ENCODE assay signal across 10 mouse cellular contexts in genomic region chr5:117000770-117001201, GRCm38 (mm10).
DNase-seq lines count a peak whose midpoint lies in the region; ATAC-seq and TF ChIP-seq lines count a peak whose summit lies in the region.
"Had no signal": no experiment of that assay in that cellular context is flagged by ENCODE, and none has a peak within 500 bp of the region (broad histone marks: within the 10 kb centered on the region; RNA-seq: fewer than 3 reads in every experiment).

No protein-coding gene starts in this region.

- TF ChIP-seq POLR2A in brain, embryonic 14.5 days (IDR thresholded peaks at IDR 0.05; ENCODE audit: borderline replicate concordance, extremely low read depth, insufficient read depth, insufficient read length, poor library complexity, severe bottlenecking): no peak

- 28% methylated on average over 20 of the region's 20 CpGs for whole genome bisulfite sequencing in hindbrain, embryonic 16.5 days
- 88% methylated on average over 20 of the region's 20 CpGs for WGBS in limb, embryonic 10.5 days

- no peak for TF ChIP-seq CTCF in brain, embryonic 14.5 days (IDR thresholded peaks at IDR 0.05; ENCODE audit: borderline replicate concordance, extremely low read depth, insufficient read depth, insufficient read length)

- H3K9me3 ChIP-seq in hindbrain, embryonic 16.5 days (ENCODE audit: control insufficient read depth, low read length): no peaks in the 10 kb centered on the region
- no peaks in the 10 kb centered on the region for H3K9me3 ChIP-seq in limb, embryonic 10.5 days (replicated peaks)

- no peaks in the 10 kb centered on the region for H3K36me3 ChIP-seq in hindbrain, embryonic 16.5 days (ENCODE audit: control insufficient read depth, insufficient read depth, low read length)
- H3K36me3 ChIP-seq in limb, embryonic 10.5 days: no peaks in the 10 kb centered on the region
- H3K36me3 ChIP-seq: G1E had no signal

- H3K4me3 ChIP-seq in hindbrain, embryonic 16.5 days (ENCODE audit: low read length): no peak overlapping the region
- no peak overlapping the region for H3K4me3 ChIP-seq in limb, embryonic 10.5 days

- peak overlapping the region; percentile 39 for H3K4me2 ChIP-seq in hindbrain, embryonic 16.5 days (ENCODE audit: low read length)

- peaks cover 7% of the 10 kb centered on the region for H3K4me1 ChIP-seq in hindbrain, embryonic 16.5 days (ENCODE audit: control insufficient read depth, insufficient read depth, low read depth, low read length)
- H3K4me1 ChIP-seq in limb, embryonic 10.5 days: no peaks in the 10 kb centered on the region

- peak overlapping the region; percentile 39 for H3K9ac ChIP-seq in hindbrain, embryonic 16.5 days (ENCODE audit: low read depth, low read length)

- peak overlapping the region; percentile 61; the same call in 1 of the 2 replicates for H3K27ac ChIP-seq in hindbrain, embryonic 16.5 days (ENCODE audit: low read depth, low read length)
- H3K27ac ChIP-seq in limb, embryonic 10.5 days: no peak overlapping the region
- H3K27ac ChIP-seq: macrophage had no signal

- peak; percentile 88 for DNase-seq in brain, embryonic 14.5 days (ENCODE audit: low read depth)
- peak; percentile 15 for DNase-seq in embryo, embryonic 10 days (ENCODE audit: low spot score)
- peak; percentile 81 for DNase-seq in gastrocnemius, postnatal 25 days
- DNase-seq in left cerebral cortex, postnatal 4 days: peak; percentile 84
- DNase-seq in limb, embryonic 10.5 days (ENCODE audit: low spot score): no peak

- ATAC-seq in hindbrain, embryonic 16.5 days: peak; percentile 63
- no peak for ATAC-seq in monocyte, adult 5-6 weeks (replicated peaks; ENCODE audit: insufficient number of reproducible peaks, low FRiP score, low TSS enrichment, poor library complexity, severe bottlenecking)
- no peak for ATAC-seq in inflammation-experienced regulatory T-cells, adult 6 months

- no peaks in the 10 kb centered on the region for H3K27me3 ChIP-seq in hindbrain, embryonic 16.5 days (replicated peaks; ENCODE audit: control insufficient read depth, insufficient read depth, low read length)
- H3K27me3 ChIP-seq in limb, embryonic 10.5 days (ENCODE audit: low read depth, poor library complexity, severe bottlenecking): no peaks in the 10 kb centered on the region

- intact Hi-C loops in left cerebral cortex, postnatal 4 days (cut with DNase I): no loop called here
